Mouse (Mus musculus) embryonic facial prominence, embryonic 13.5 days (tissue): ENCODE data around the gene Gm128. TPM values are rescaled to one million over a fixed set of nuclear protein-coding genes. Genes with fewer than 3 reads are reported as not detected.
"Not testable (repeated sequence)": the region's sequence is repeated elsewhere in the genome, so short reads cannot be mapped to it uniquely, and the experiment has no call there.

Experiments
- ATAC-seq: fragments of 200-750 bp; cut with Nextera tagmentation; 2 replicates; pipeline ENCODE4 v1.8.0; 2017; ENCODE audit warnings: low read depth; ENCODE audit not compliant: insufficient number of reproducible peaks, insufficient read depth, low FRiP score, low TSS enrichment
- H3K27ac ChIP-seq: fragments of 300-500 bp; sonication (generic); 2 replicates; pipeline ENCODE4 v1.5.1; 2015; ENCODE audit warnings: moderate library complexity, mild to moderate bottlenecking, inconsistent platforms
- H3K27me3 ChIP-seq: fragments of 300-500 bp; sonication (generic); 2 replicates; pipeline ENCODE4 v1.6.1; 2015; ENCODE audit warnings: mild to moderate bottlenecking, inconsistent platforms
- H3K36me3 ChIP-seq: fragments of 300-500 bp; sonication (generic); 2 replicates; pipeline ENCODE4 v1.6.1; 2015; ENCODE audit warnings: mild to moderate bottlenecking, inconsistent platforms
- H3K4me1 ChIP-seq: fragments of 300-500 bp; sonication (generic); 2 replicates; pipeline ENCODE4 v1.6.1; 2015; ENCODE audit warnings: inconsistent platforms
- H3K4me2 ChIP-seq: fragments of 300-500 bp; sonication (generic); 2 replicates; pipeline ENCODE4 v1.6.1; 2015; ENCODE audit warnings: moderate library complexity, mild to moderate bottlenecking, inconsistent platforms
- H3K4me3 ChIP-seq: fragments of 300-500 bp; sonication (generic); 2 replicates; pipeline ENCODE4 v1.5.1; 2015; ENCODE audit warnings: mild to moderate bottlenecking, inconsistent platforms
- H3K9ac ChIP-seq: fragments of 300-500 bp; sonication (generic); 2 replicates; pipeline ENCODE4 v1.6.1; 2015; ENCODE audit warnings: mild to moderate bottlenecking, inconsistent platforms
- H3K9me3 ChIP-seq: fragments of 300-500 bp; sonication (generic); 2 replicates; pipeline ENCODE4 v1.6.1; 2016; ENCODE audit warnings: inconsistent platforms
- WGBS: fragments of 180-500 bp; shearing (Covaris S2); methylation state at CpG from one replicate; pipeline ENCODE4 v1.1.7; 2015; ENCODE audit warnings: mixed read lengths; 5-methylcytosine and 5-hydroxymethylcytosine counted together
- polyA plus RNA-seq: library from polyadenylated mRNA; unstranded; fragments of >200 nt; fragmentation: Nextera tagmentation; extraction: Ambion mirVana; gene quantifications from 2 replicates; pipeline ENCODE4 v1.2.1, GENCODE M21; 2015

Gene Gm128
- polyA plus RNA-seq, 1 experiment from 2014 or later: 0.46 TPM

DNA sequence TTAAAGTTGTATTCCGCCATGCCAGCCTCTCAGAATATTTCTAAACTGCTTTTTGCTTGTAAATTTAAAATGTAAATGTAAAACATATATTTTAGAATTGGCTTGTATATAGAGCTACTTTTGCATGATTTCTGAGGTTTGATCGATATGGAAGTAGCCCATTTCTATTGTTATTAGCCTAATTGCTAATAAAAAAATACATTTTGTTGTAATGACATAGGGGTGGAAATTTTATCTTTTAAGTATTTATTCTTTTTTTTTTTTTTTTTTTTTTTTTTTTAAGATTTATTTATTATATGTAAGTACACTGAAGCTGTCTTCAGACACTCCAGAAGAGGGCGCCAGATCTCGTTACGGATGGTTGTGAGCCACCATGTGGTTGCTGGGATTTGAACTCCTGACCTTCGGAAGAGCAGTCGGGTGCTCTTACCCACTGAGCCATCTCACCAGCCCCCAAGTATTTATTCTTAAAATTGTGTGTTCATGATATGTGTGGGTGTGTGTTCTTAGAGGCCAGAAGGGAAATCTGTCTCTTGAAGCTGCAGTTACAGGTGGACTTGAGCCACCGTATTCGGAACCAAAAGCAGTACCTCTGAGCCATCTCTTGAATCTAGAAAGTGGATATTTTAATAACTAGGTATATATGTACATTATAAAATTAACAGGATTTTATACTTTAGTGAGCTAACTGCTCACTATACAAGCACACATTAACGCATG lies 28.3 kb downstream of the Gm128 start:
- ATAC-seq, H3K4me1 ChIP-seq, H3K27ac ChIP-seq, H3K9me3 ChIP-seq, H3K4me2 ChIP-seq, H3K27me3 ChIP-seq, H3K9ac ChIP-seq, H3K4me3 ChIP-seq: not testable (repeated sequence)
- 89% methylated on average over 9 of the region's 10 CpGs for WGBS
- peaks cover 48% of the 10 kb centered on the region for H3K36me3 ChIP-seq

DNA sequence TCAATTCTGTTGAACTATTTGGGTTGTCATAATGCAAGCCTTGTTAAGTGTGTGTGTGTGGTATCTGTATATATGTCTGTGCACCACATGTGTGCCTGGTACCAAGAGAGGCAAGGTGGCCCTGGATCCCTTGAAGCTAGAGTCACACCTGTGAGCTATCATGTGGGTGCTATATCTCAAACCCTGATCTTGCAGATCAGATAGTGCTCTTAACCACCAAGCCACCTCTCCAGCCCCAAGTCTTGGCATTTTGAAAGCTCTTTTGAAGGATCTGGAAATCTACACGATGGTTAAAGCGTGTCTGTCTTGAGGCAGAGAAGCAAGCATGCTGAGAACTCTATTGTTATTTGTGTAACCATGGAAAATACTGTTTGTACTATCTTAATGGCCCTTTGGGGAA lies 30.8 kb downstream of the Gm128 start:
- H3K36me3 ChIP-seq: peaks cover 63% of the 10 kb centered on the region
- no peak for ATAC-seq
- H3K27ac ChIP-seq: no peak overlapping the region

DNA sequence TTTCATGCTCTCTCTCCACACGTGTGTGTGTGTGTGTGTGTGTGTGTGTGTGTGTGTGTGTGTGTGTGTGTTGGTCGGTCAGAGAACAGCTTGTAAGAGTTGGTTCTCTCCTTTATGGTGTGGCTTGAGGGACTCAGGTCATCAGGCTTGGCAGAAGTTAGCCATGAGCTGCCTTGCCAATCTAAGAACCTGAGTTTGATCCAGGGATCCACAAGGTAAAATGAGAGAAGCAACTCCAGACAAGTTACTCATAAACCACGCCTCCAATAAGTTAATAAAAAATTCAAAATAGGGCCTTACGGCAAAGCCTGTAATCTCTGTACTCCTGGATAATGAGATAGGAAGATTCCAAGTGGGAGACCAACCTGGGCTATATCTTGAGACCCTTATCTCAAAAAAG lies 33.1 kb downstream of the Gm128 start:
- Histone ChIP-seq H3K4me3 (no peak overlapping the region), H3K27ac (no peak overlapping the region), H3K36me3 (peaks cover 69% of the 10 kb centered on the region), H3K9ac (no peak overlapping the region), H3K4me1 (no peaks in the 10 kb centered on the region), H3K27me3 (no peaks in the 10 kb centered on the region), H3K4me2 (no peak overlapping the region), H3K9me3 (no peaks in the 10 kb centered on the region)
- WGBS: 84% methylated on average over 4 of the region's 4 CpGs
- no peak for ATAC-seq

More for the DNA sequence above, 30.8 kb downstream of the Gm128 start:
- Histone ChIP-seq H3K27me3 (no peaks in the 10 kb centered on the region), H3K9me3 (no peaks in the 10 kb centered on the region), H3K9ac (no peak overlapping the region), H3K4me3 (no peak overlapping the region), H3K4me1 (no peaks in the 10 kb centered on the region), H3K4me2 (no peak overlapping the region)
- 80% methylated on average over 2 of the region's 2 CpGs for WGBS

DNA sequence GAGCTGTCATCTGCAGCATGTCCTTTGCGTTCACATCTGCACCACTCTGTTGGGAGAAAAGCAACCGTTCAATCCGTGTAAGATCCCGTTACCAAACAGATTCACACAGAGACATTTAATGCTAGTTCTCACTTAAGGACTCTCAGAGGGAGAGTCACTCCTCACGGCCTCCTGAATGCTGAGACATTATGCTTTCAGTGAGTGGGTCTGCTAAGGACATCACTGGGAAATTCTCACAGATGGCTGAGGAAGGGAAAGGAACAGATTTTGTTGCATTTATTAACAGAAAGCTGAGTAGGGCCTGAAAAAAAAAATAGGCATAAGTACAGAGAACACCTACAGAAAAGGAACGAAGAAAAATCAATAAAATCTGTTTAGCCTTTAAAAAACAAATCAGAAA lies 37.5 kb downstream of the Gm128 start:
- Histone ChIP-seq H3K4me1 (0 out of 2 replicates have a peak, but pooled peaks cover 4% of the 10 kb centered on the region), H3K27me3 (no peaks in the 10 kb centered on the region), H3K27ac (no peak overlapping the region), H3K9me3 (no peaks in the 10 kb centered on the region), H3K4me3 (no peak overlapping the region), H3K4me2 (no peak overlapping the region), H3K9ac (no peak overlapping the region), H3K36me3 (peaks cover 87% of the 10 kb centered on the region)
- no peak for ATAC-seq
- 88% methylated on average over 6 of the region's 6 CpGs for WGBS

DNA sequence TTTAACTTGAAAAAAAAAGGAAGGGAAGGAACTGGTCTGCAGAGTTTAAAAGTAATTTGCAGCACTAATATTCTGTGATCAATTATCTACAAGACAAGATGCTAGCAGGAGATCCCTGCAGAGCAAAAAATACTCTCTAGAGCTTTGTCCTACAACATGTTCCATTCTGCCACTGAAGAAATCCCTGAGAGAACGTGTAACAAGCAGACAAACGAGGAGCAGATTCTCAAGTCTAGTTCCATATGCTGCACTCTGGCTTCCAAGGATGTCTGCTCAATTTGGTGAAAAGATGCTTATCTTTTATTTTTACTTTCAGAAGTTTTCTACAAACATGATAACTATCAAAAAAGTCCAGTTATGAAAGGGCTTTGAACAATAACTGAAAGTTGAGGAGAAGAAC lies 40.8 kb downstream of the Gm128 start:
- Histone ChIP-seq H3K4me1 (0 out of 2 replicates have a peak, but pooled peaks cover 4% of the 10 kb centered on the region), H3K9me3 (no peaks in the 10 kb centered on the region), H3K36me3 (peaks cover 89% of the 10 kb centered on the region), H3K27ac (no peak overlapping the region), H3K4me2 (no peak overlapping the region), H3K4me3 (no peak overlapping the region), H3K9ac (no peak overlapping the region), H3K27me3 (no peaks in the 10 kb centered on the region)
- WGBS: 33% methylated on average over 2 of the region's 2 CpGs
- ATAC-seq: no peak

DNA sequence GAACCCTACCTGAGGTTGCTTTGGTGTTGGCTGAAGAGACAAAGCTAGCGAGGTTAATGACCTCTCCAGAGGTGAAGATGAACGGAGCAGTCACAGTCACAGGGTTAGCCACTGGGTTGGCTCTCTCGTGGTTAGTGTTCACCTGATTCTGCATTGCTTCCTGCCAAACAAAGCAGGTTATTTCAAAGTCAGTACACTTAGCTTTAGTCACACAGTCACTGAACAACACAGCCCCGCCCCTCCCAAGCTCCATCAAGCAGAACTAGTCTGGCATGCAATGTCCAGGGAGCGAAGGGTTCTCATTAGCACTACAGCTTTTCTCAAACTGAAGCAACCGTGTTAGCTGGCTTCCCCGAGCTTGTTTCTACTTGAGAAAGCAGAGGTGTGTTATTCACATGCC lies 41.3 kb downstream of the Gm128 start:
- ATAC-seq: no peak
- Histone ChIP-seq H3K36me3 (peaks cover 89% of the 10 kb centered on the region), H3K27me3 (no peaks in the 10 kb centered on the region), H3K27ac (0 out of 2 replicates have a peak overlapping the region, but pooled peaks have one; percentile 8), H3K4me3 (no peak overlapping the region), H3K9me3 (no peaks in the 10 kb centered on the region), H3K4me2 (no peak overlapping the region), H3K4me1 (0 out of 2 replicates have a peak, but pooled peaks cover 4% of the 10 kb centered on the region), H3K9ac (no peak overlapping the region; the same call in 1 of the 2 replicates)
- 73% methylated on average over 7 of the region's 7 CpGs for WGBS

DNA sequence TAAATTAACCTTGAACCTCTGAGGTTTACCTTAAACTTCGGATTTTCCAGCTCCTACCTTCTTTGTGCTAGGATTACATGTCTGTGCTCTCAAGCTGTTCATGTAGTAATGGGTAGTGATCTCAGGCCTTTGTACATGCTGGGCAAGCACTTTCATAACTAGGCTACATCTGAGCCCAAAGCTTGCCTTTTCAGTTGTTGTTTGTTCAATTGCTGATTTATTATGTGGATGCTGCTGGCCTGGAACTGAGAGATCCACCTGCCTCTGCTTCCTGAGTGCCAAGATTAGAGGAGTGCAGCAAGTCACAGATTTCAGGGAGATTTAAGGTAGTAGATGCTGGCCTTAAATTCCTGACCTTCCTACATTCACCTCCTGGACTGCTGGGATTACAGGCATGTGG lies 42.3 kb downstream of the Gm128 start:
- Histone ChIP-seq H3K27ac (no peak overlapping the region), H3K4me1 (peaks cover 8% of the 10 kb centered on the region; the same call in 1 of the 2 replicates), H3K9me3 (no peaks in the 10 kb centered on the region), H3K27me3 (no peaks in the 10 kb centered on the region), H3K4me3 (no peak overlapping the region), H3K4me2 (no peak overlapping the region), H3K36me3 (peaks cover 89% of the 10 kb centered on the region), H3K9ac (no peak overlapping the region)
- WGBS: 69% methylated on average over 1 of the region's 1 CpGs
- no peak for ATAC-seq

DNA sequence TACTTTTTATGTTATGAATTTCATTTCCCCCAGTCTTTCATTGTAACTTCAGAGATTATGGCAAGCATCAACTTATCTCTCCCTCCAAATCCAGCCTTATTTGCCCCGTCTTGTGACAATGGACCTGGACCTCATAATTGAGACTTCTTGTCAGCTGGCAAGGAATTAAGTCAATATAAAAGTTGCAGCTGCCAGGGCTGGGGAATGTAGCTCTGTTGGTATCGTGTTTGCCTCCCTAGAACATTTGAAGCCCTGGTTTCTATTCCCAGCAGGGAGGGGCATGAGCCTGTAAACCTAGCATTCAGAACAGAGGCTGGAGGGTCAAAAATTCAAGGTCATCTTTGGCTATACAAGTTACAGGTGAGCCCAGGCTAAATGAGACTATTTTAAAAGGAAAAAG lies 45.6 kb downstream of the Gm128 start:
- H3K4me2 ChIP-seq: no peak overlapping the region
- H3K4me1 ChIP-seq: peaks cover 4% of the 10 kb centered on the region; the same call in 1 of the 2 replicates
- ATAC-seq: no peak
- H3K36me3 ChIP-seq: peaks cover 78% of the 10 kb centered on the region
- H3K27me3 ChIP-seq: no peaks in the 10 kb centered on the region
- no peak overlapping the region for H3K9ac ChIP-seq
- WGBS: 83% methylated on average over 2 of the region's 2 CpGs
- H3K9me3 ChIP-seq: no peaks in the 10 kb centered on the region
- no peak overlapping the region for H3K4me3 ChIP-seq
- H3K27ac ChIP-seq: no peak overlapping the region

DNA sequence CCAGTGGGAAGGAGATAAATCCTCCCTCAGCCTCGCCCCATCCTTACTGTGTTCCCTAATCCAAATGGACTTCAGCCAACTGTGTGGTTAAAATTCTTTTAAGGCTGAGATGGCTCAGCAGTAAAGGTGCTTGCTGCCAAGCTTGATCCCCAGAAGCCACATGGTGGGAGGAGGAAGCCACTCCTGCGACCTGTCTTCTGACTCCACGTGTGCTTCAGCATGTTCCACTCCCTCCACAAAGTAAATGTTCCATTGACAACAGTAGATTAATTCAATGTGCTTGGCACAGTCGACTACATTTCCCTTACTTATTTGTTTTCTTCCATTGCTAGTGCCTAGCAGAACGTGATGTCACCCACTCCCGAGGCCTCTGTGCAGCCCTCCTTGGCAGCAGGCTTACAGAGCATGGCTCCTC lies 46.7 kb downstream of the Gm128 start:
- Histone ChIP-seq H3K9me3 (no peaks in the 10 kb centered on the region), H3K27ac (peak overlapping the region; percentile 23; the same call in 1 of the 2 replicates), H3K4me2 (no peak overlapping the region), H3K9ac (no peak overlapping the region), H3K4me1 (peaks cover 4% of the 10 kb centered on the region; the same call in 1 of the 2 replicates), H3K36me3 (peaks cover 76% of the 10 kb centered on the region), H3K4me3 (no peak overlapping the region), H3K27me3 (no peaks in the 10 kb centered on the region)
- WGBS: 71% methylated on average over 6 of the region's 6 CpGs
- no peak for ATAC-seq

Other genes starting within 250 kb of the Gm128 start
- gene Zfp687, start 226.2 kb downstream of the Gm128 start, polyA plus RNA-seq: 22.2 and 25.1 TPM in 2 replicates
- gene Psmd4, start 199.0 kb downstream of the Gm128 start, polyA plus RNA-seq: 286 and 293 TPM in 2 replicates
- 23.8 and 26.3 TPM in 2 replicates for gene Pip5k1a, start 134.7 kb downstream of the Gm128 start, polyA plus RNA-seq
- 185 and 213 TPM in 2 replicates for gene Vps72, start 130.6 kb downstream of the Gm128 start, polyA plus RNA-seq
- 0.65 and 0.69 TPM in 2 replicates for gene Tmod4, start 117.1 kb downstream of the Gm128 start, polyA plus RNA-seq
- gene Scnm1, start 107.6 kb downstream of the Gm128 start, polyA plus RNA-seq: 75.2 and 81.8 TPM in 2 replicates
- 17.0 and 19.3 TPM in 2 replicates for gene Lysmd1, start 107.5 kb downstream of the Gm128 start, polyA plus RNA-seq
- gene Tnfaip8l2, start 99.2 kb downstream of the Gm128 start, polyA plus RNA-seq: 2.7 and 4.7 TPM in 2 replicates
- gene Sema6c, start 81.1 kb downstream of the Gm128 start, polyA plus RNA-seq: 9.4 and 10.1 TPM in 2 replicates
- gene Gabpb2, start 23.7 kb downstream of the Gm128 start, polyA plus RNA-seq: 13.9 and 14.2 TPM in 2 replicates
- 89.6 and 91.2 TPM in 2 replicates for gene Cdc42se1, start 12.9 kb downstream of the Gm128 start, polyA plus RNA-seq
- gene Mllt11, start 9.4 kb downstream of the Gm128 start, polyA plus RNA-seq: 18.8 and 20.3 TPM in 2 replicates
- 4.9 and 6.2 TPM in 2 replicates for gene Bnipl, start 9.6 kb upstream of the Gm128 start, polyA plus RNA-seq
- gene Mindy1, start 39.7 kb upstream of the Gm128 start, polyA plus RNA-seq: 41.4 and 42.9 TPM in 2 replicates
- 21.6 and 23.5 TPM in 2 replicates for gene Prune1, start 40.5 kb upstream of the Gm128 start, polyA plus RNA-seq
- gene Anxa9, start 65.6 kb upstream of the Gm128 start, polyA plus RNA-seq: 1.7 and 2.4 TPM in 2 replicates
- 168 and 170 TPM in 2 replicates for gene Cers2, start 73.2 kb upstream of the Gm128 start, polyA plus RNA-seq
- gene Setdb1, start 115.6 kb upstream of the Gm128 start, polyA plus RNA-seq: 49.8 and 51.5 TPM in 2 replicates
- 0.39 TPM in 1 of 2 replicates, not detected in the other for gene 4930558C23Rik, start 161.2 kb upstream of the Gm128 start, polyA plus RNA-seq
- 53.2 and 60.8 TPM in 2 replicates for gene Arnt, start 192.8 kb upstream of the Gm128 start, polyA plus RNA-seq